Mouse (Mus musculus) stomach, postnatal 0 days (tissue): ENCODE results near the gene Astn2. TPM values are rescaled to one million over a fixed set of nuclear protein-coding genes. Genes with fewer than 3 reads are reported as not detected.

Experiments
- ATAC-seq: fragments of 200-750 bp; cut with Nextera tagmentation; 2 replicates; pipeline ENCODE4 v1.8.0; 2017; ENCODE audit not compliant: low FRiP score, low TSS enrichment
- DNase-seq: peaks from one replicate; pipeline ENCODE4 v3.0.0-alpha.2; 2016; ENCODE audit warnings: low spot score
- H3K27ac ChIP-seq: fragments of 300-500 bp; sonication (generic); replicated peaks from 2 replicates; pipeline ENCODE4 v1.5.1; 2014; ENCODE audit warnings: mild to moderate bottlenecking, control low read depth
- H3K27me3 ChIP-seq: fragments of 300-500 bp; sonication (generic); 2 replicates; pipeline ENCODE4 v1.6.1; 2014; ENCODE audit warnings: low read length; ENCODE audit not compliant: control insufficient read depth, insufficient read depth
- H3K36me3 ChIP-seq: fragments of 300-500 bp; sonication (generic); 2 replicates; pipeline ENCODE4 v1.6.1; 2014; ENCODE audit warnings: low read length, mixed read lengths; ENCODE audit not compliant: control insufficient read depth, insufficient read depth
- H3K4me1 ChIP-seq: fragments of 300-500 bp; sonication (generic); replicated peaks from 2 replicates; pipeline ENCODE4 v1.6.1; 2014; ENCODE audit warnings: antibody characterized with exemption; ENCODE audit not compliant: control insufficient read depth, insufficient read depth
- H3K4me2 ChIP-seq: fragments of 300-500 bp; sonication (generic); replicated peaks from 2 replicates; pipeline ENCODE4 v1.6.1; 2014; ENCODE audit warnings: low read depth, mild to moderate bottlenecking, control low read depth, moderate library complexity
- H3K4me3 ChIP-seq: fragments of 300-500 bp; sonication (generic); 2 replicates; pipeline ENCODE4 v1.5.1; 2014; ENCODE audit warnings: low read depth, low read length, control low read depth
- H3K9ac ChIP-seq: fragments of 300-500 bp; sonication (generic); 2 replicates; pipeline ENCODE4 v1.6.1; 2014; ENCODE audit warnings: mild to moderate bottlenecking, low read length, control low read depth, mixed read lengths
- H3K9me3 ChIP-seq: fragments of 300-500 bp; sonication (generic); 2 replicates; pipeline ENCODE4 v1.6.1; 2016; ENCODE audit warnings: low read length; ENCODE audit not compliant: control insufficient read depth
- CTCF ChIP-seq: IDR thresholded peaks from 2 replicates; pipeline ENCODE4 v1.5.1; 2016; ENCODE audit warnings: antibody characterized with exemption, low read depth, mild to moderate bottlenecking, moderate library complexity
- EP300 ChIP-seq: optimal IDR thresholded peaks from 2 replicates; pipeline ENCODE3; 2016; ENCODE audit warnings: antibody characterized with exemption
- WGBS: fragments of 180-500 bp; shearing (Covaris S2); extraction: QIAGEN DNeasy Blood & Tissue Kit; methylation state at CpG from one replicate; pipeline ENCODE4 v1.1.7; 2014; 5-methylcytosine and 5-hydroxymethylcytosine counted together
- polyA plus RNA-seq: library from polyadenylated mRNA; unstranded; fragments of >200 nt; fragmentation: Nextera tagmentation; extraction: Ambion mirVana; gene quantifications from 2 replicates; pipeline ENCODE4 v1.2.1, GENCODE M21; 2015

Astn2 gene
- polyA plus RNA-seq, 1 experiment from 2014 or later: 0.16 TPM

DNA sequence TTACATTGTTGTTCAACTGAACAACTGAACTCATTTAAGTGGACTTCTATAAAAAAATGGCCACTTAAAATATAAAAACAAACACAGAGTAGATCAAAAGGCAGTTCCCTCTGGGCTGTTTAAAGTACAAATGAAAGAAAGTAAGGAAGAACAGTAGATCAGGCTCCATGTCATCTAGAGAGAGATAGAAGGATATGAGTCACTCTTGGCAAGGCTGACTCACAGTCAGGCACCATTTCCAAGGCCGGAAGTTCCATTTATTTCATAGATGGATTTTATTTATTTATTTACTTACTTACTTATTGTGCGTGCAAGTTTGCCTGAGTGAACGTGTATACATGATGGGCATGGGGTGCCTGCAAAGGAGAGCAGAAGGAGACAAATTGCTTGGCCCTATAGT, 67.0 kb downstream of the Astn2 start:
- Histone ChIP-seq H3K4me3 (no peak overlapping the region), H3K27me3 (no peaks in the 10 kb centered on the region), H3K9me3 (no peaks in the 10 kb centered on the region), H3K27ac (no peak overlapping the region), H3K36me3 (no peaks in the 10 kb centered on the region), H3K4me2 (no peak overlapping the region), H3K4me1 (no peaks in the 10 kb centered on the region), H3K9ac (no peak overlapping the region)
- TF ChIP-seq EP300: no peak
- no peak for TF ChIP-seq CTCF
- ATAC-seq: no peak
- no peak for DNase-seq
- 64% methylated on average over 3 of the region's 3 CpGs for WGBS

DNA sequence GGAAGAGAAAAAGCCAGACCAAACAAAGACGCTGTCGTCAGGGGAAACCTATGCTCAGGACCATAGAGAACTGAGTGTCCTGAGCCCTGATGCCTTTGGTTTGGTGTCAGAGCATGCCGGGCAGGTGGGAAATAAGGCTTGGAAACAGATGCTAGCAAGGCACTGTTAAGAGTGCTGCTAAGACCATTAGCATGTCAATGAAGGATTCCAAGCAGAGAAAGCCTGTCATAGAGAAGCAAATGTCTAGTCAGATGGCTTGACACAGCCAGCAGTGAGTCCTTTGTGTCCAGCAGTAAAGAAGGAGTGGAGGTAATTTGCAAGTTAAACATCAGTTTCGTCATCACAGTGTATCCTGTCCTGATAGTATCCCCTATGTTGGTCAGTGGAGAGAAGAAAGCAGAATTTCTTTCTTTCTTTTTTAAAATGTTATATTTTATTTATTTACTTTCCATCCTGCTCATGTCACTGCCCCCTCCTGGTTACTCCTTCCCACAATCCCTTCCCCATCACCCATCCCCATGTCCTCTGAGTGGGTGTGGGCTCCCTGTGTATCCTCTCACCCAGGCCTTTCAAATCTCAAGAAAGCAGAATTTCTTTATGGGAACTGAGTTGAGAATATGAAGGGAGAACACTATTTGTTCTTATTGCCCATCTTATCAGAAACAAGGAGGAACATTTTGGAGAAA, 73.7 kb downstream of the Astn2 start:
- Histone ChIP-seq H3K9me3 (no peaks in the 10 kb centered on the region), H3K9ac (no peak overlapping the region), H3K27me3 (no peaks in the 10 kb centered on the region), H3K4me3 (no peak overlapping the region), H3K36me3 (no peaks in the 10 kb centered on the region), H3K4me1 (no peaks in the 10 kb centered on the region), H3K27ac (no peak overlapping the region), H3K4me2 (no peak overlapping the region)
- no peak for DNase-seq
- no peak for ATAC-seq
- no peak for TF ChIP-seq CTCF
- TF ChIP-seq EP300: no peak
- WGBS: 31% methylated on average over 4 of the region's 4 CpGs

DNA sequence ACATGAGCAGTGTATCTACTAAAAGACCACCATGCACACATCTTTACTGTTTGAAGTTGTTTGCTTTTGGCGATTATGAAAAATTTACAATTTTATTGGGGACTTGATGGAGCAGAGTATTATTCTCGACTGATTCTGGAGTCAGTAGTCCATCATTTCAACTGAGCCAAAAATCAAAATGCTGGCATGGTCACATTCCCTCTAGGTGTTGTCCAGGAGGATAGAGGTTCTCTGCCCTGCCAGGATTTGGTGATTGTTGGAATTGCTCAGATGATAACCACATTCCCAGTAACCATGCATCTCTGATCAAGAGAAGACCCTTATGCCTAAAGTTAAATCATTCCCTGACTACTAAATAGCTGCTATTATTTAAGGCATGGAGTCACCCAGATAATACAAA, 83.4 kb downstream of the Astn2 start:
- ATAC-seq (no peak), DNase-seq (no peak)
- Histone ChIP-seq H3K4me3 (no peak overlapping the region), H3K27ac (no peak overlapping the region), H3K9ac (no peak overlapping the region), H3K4me1 (no peaks in the 10 kb centered on the region), H3K9me3 (no peaks in the 10 kb centered on the region), H3K27me3 (no peaks in the 10 kb centered on the region), H3K4me2 (no peak overlapping the region), H3K36me3 (no peaks in the 10 kb centered on the region)
- 77% methylated on average over 2 of the region's 2 CpGs for WGBS
- TF ChIP-seq CTCF (no peak), EP300 (no peak)

DNA sequence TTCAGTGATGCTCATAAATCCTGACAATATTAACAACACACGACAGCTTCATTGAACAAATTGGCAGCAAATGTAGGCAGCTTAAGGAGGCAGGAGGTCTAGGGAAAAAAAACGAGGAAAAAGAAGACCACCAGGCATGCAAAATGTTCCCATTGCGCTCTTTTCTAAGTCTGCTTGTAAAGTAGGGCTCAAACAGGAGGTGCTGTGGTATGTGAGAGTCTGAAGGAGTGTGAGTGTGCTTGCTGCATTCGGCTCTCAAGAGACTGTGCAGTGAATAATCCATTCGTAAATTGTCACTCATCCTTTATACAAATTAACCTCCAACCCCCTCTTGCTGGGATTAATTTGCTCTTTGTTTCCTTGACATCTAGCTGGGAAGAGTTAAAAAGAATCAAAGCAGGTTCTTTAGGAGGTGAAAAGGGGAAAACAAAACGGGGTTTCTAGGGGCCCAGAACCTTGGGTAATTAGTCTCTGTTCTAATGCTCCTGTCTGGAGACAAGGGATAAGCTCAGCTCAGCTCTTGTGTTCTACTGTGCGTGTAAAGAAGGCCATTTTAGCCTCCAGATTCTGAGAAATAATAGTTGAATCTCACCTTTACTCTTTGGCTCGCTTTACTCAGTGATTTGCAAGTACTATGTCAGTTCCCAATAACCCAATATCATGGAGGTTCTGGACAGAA, 89.5 kb downstream of the Astn2 start:
- Histone ChIP-seq H3K4me2 (no peak overlapping the region), H3K9me3 (no peaks in the 10 kb centered on the region), H3K4me1 (no peaks in the 10 kb centered on the region), H3K36me3 (no peaks in the 10 kb centered on the region), H3K27me3 (no peaks in the 10 kb centered on the region), H3K4me3 (no peak overlapping the region), H3K27ac (no peak overlapping the region), H3K9ac (no peak overlapping the region)
- no peak for TF ChIP-seq CTCF
- TF ChIP-seq EP300: no peak
- DNase-seq (no peak), ATAC-seq (no peak)
- WGBS: 26% methylated on average over 8 of the region's 8 CpGs

DNA sequence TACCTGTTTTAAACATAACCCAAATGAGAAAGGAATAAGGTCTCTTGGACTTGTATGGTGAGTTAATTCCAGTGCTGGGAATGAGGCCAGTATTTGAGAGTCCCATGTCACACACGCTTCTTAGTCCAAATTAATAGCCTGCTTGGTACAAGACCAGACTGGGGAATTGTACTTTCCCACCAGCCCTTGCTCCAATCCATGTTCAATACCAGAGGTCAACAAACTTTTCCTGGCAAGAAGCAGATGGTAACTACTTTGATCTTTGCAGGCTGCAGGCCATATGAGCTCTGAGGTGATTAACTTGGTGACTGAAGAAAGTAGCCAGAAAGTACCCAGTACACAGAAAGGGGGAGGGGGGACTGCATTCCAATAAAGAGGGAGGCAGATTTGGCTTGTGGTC, 91.7 kb downstream of the Astn2 start:
- Histone ChIP-seq H3K4me1 (no peaks in the 10 kb centered on the region), H3K4me2 (no peak overlapping the region), H3K27me3 (no peaks in the 10 kb centered on the region), H3K36me3 (no peaks in the 10 kb centered on the region), H3K9me3 (no peaks in the 10 kb centered on the region), H3K4me3 (no peak overlapping the region), H3K9ac (no peak overlapping the region), H3K27ac (no peak overlapping the region)
- DNase-seq (no peak), ATAC-seq (no peak)
- 70% methylated on average over 1 of the region's 1 CpGs for WGBS
- no peak for TF ChIP-seq CTCF
- no peak for TF ChIP-seq EP300

DNA sequence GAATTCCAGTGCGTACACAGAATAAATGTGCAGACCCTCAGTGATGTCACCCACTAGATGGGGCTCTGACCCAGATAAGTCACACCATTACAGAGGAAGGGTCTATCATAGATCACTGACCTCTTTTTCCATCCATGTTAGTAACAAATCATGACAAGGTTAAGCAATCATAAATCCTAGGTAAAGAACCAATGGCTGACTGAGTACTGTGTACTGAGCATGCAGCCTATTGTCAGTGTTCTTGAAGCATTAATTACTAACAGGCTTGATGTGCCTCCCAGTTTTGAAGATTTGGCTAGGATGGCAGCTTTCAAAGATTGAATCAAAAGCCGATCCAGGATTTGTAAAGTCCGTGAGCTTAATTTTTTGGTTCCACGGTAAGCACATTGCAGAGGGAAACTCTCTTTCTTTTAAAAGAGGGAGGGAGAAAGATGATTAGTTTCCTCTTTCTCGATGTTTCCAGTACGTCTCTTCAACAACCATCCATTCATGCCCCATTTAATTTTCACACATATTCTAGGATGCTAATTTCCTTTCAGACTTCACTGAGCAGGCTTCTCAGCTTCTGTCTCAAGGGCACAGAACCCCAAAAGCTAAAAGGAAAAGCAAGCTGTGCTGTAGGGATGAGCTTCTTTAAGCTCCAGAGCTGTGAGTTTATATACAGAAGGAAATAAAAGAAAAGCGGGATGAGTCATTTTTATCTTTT, 93.9 kb downstream of the Astn2 start:
- no peak overlapping the region for H3K27ac ChIP-seq
- H3K9me3 ChIP-seq: no peaks in the 10 kb centered on the region
- no peak overlapping the region for H3K4me3 ChIP-seq
- DNase-seq: no peak
- TF ChIP-seq EP300 (no peak), CTCF (no peak)
- H3K4me2 ChIP-seq: no peak overlapping the region
- no peak for ATAC-seq
- WGBS: 88% methylated on average over 7 of the region's 7 CpGs
- H3K9ac ChIP-seq: no peak overlapping the region
- H3K4me1 ChIP-seq: no peaks in the 10 kb centered on the region
- H3K27me3 ChIP-seq: no peaks in the 10 kb centered on the region
- no peaks in the 10 kb centered on the region for H3K36me3 ChIP-seq
